Mouse (Mus musculus) MEL (cell line): ENCODE measurements around the gene Tubb4a. TPM values are rescaled to one million over a fixed set of nuclear protein-coding genes. Genes with fewer than 3 reads are reported as not detected.

ENCODE experiments used
- DNase-seq: peaks from one replicate; pipeline ENCODE4 v3.0.0; 2011; ENCODE audit warnings: low read depth, low spot score
- H3K27ac ChIP-seq: 2 replicates; pipeline ENCODE4 v1.5.1; 2012; ENCODE audit warnings: low read depth, mild to moderate bottlenecking, control low read depth, low read length, moderate library complexity; ENCODE audit not compliant: control insufficient read depth
- H3K27me3 ChIP-seq, 2 experiments: fragments of 150-350 bp in 1 of 2; sonication (generic) in 1 of 2; 2 replicates each; pipeline ENCODE4 v1.6.1; 2012; ENCODE audit warnings: low read length in 2 of 2, mild to moderate bottlenecking in 2 of 2, improper control_type of control experiment in 1 of 2, moderate library complexity in 1 of 2; ENCODE audit not compliant: insufficient read depth in 2 of 2, control insufficient read depth in 1 of 2
- H3K36me3 ChIP-seq, 2 experiments: 2 replicates each; pipeline ENCODE4 v1.6.1; 2012 to 2014; ENCODE audit warnings: low read length in 2 of 2, improper control_type of control experiment in 1 of 2, inconsistent platforms in 1 of 2, mild to moderate bottlenecking in 1 of 2; ENCODE audit not compliant: insufficient read depth in 2 of 2, control insufficient read depth in 1 of 2
- H3K4me1 ChIP-seq, 2 experiments: fragments of 150-350 bp in 1 of 2; sonication (generic) in 1 of 2; 2 replicates each; pipeline ENCODE4 v1.6.1; 2012; ENCODE audit warnings: low read length in 2 of 2, improper control_type of control experiment in 1 of 2, mild to moderate bottlenecking in 1 of 2; ENCODE audit not compliant: insufficient read depth in 2 of 2, control insufficient read depth in 1 of 2
- H3K4me3 ChIP-seq, 2 experiments: fragments of 150-350 bp in 1 of 2; sonication (generic) in 1 of 2; 2 replicates each; pipeline ENCODE4 v1.5.1; 2012; ENCODE audit warnings: low read depth in 2 of 2, low read length in 2 of 2, mild to moderate bottlenecking in 2 of 2, moderate library complexity in 2 of 2, control low read depth in 1 of 2, improper control_type of control experiment in 1 of 2; ENCODE audit not compliant: control insufficient read depth in 1 of 2, insufficient read depth in 1 of 2
- H3K79me2 ChIP-seq: 2 replicates; pipeline ENCODE4 v1.6.1; 2012; ENCODE audit warnings: mild to moderate bottlenecking, low read length, moderate library complexity; ENCODE audit not compliant: control insufficient read depth, poor library complexity, insufficient read depth
- H3K9ac ChIP-seq: 2 replicates; pipeline ENCODE4 v1.6.1; 2012; ENCODE audit warnings: low read depth, mild to moderate bottlenecking, control low read depth, low read length, moderate library complexity; ENCODE audit not compliant: control insufficient read depth, poor library complexity, severe bottlenecking
- H3K9me3 ChIP-seq: fragments of 150-350 bp; sonication (generic); replicated peaks from 2 replicates; pipeline ENCODE4 v1.6.1; 2012; ENCODE audit warnings: mild to moderate bottlenecking, low read length, improper control_type of control experiment, moderate library complexity; ENCODE audit not compliant: insufficient read depth
- BHLHE40 ChIP-seq: IDR thresholded peaks from 2 replicates; pipeline ENCODE4 v1.6.1; 2012; ENCODE audit warnings: low read depth, mild to moderate bottlenecking, inconsistent platforms, low read length, improper control_type of control experiment, borderline replicate concordance
- E2F4 ChIP-seq: IDR thresholded peaks from 2 replicates; pipeline ENCODE4 v1.6.1; 2011; ENCODE audit warnings: low read depth, low read length, improper control_type of control experiment, borderline replicate concordance
- ETS1 ChIP-seq: IDR thresholded peaks from 2 replicates; pipeline ENCODE4 v1.6.1; 2012; ENCODE audit warnings: low read depth, mild to moderate bottlenecking, inconsistent platforms, low read length, improper control_type of control experiment, moderate library complexity
- GATA1 ChIP-seq: IDR thresholded peaks from 2 replicates; pipeline ENCODE4 v1.6.1; 2011; ENCODE audit warnings: low read depth, low read length, improper control_type of control experiment
- HCFC1 ChIP-seq: IDR thresholded peaks from 2 replicates; pipeline ENCODE4 v1.6.1; 2012; ENCODE audit warnings: low read depth, mild to moderate bottlenecking, inconsistent platforms, low read length, improper control_type of control experiment, moderate library complexity
- JUND ChIP-seq: IDR thresholded peaks from 2 replicates; pipeline ENCODE4 v1.6.1; 2011; ENCODE audit warnings: low read depth, mild to moderate bottlenecking, improper control_type of control experiment, low read length
- MAZ ChIP-seq: IDR thresholded peaks from 2 replicates; pipeline ENCODE4 v1.6.1; 2012; ENCODE audit warnings: low read depth, mild to moderate bottlenecking, inconsistent platforms, low read length, improper control_type of control experiment
- MEF2A ChIP-seq: IDR thresholded peaks from 2 replicates; pipeline ENCODE4 v1.6.1; 2014; ENCODE audit warnings: low read depth, mild to moderate bottlenecking, inconsistent platforms, low read length, improper control_type of control experiment; ENCODE audit not compliant: poor library complexity, insufficient replicate concordance, severe bottlenecking; ENCODE audit errors: extremely low read depth
- NRF1 ChIP-seq: IDR thresholded peaks from 2 replicates; pipeline ENCODE4 v1.6.1; 2014; ENCODE audit warnings: low read depth, mild to moderate bottlenecking, inconsistent platforms, low read length, improper control_type of control experiment, moderate library complexity; ENCODE audit not compliant: poor library complexity, insufficient read depth, severe bottlenecking
- POLR2A ChIP-seq, 2 experiments: IDR thresholded peaks; 2 replicates each; pipeline ENCODE4 v1.6.1; 2011 to 2012; ENCODE audit warnings: low read length in 2 of 2, mild to moderate bottlenecking in 2 of 2, control low read depth in 1 of 2, improper control_type of control experiment in 1 of 2, low read depth in 1 of 2, moderate library complexity in 1 of 2; ENCODE audit not compliant: control insufficient read depth in 1 of 2, insufficient read depth in 1 of 2, poor library complexity in 1 of 2
- SIN3A ChIP-seq: IDR thresholded peaks from 2 replicates; pipeline ENCODE4 v1.6.1; 2012; ENCODE audit warnings: low read length, improper control_type of control experiment, inconsistent platforms
- SMC3 ChIP-seq: IDR thresholded peaks from 2 replicates; pipeline ENCODE4 v1.6.1; 2011; ENCODE audit warnings: low read depth, low read length, improper control_type of control experiment
- TAL1 ChIP-seq: IDR thresholded peaks from 2 replicates; pipeline ENCODE4 v1.6.1; 2012; ENCODE audit warnings: mild to moderate bottlenecking, inconsistent platforms, low read length, moderate library complexity, mixed read lengths
- TBP ChIP-seq: IDR thresholded peaks from 2 replicates; pipeline ENCODE4 v1.8.0; 2011; ENCODE audit warnings: low read depth, low read length, improper control_type of control experiment
- TCF12 ChIP-seq: IDR thresholded peaks from 2 replicates; pipeline ENCODE4 v1.6.1; 2014; ENCODE audit warnings: low read depth, mild to moderate bottlenecking, inconsistent platforms, low read length, improper control_type of control experiment, moderate library complexity
- polyA plus RNA-seq, 2 experiments: library from polyadenylated mRNA; stranded (reverse) in 1 of 2; unstranded in 1 of 2; fragments of >175 nt in 1 of 2; fragments of >200 nt in 1 of 2; gene quantifications; 2 replicates each; pipeline versions ENCODE4 v1.2.1 to v1.2.4; 2012; ENCODE audit warnings: low replicate concordance in 2 of 2, low read depth in 1 of 2; ENCODE audit not compliant: insufficient read length in 2 of 2, insufficient read depth in 1 of 2, missing spikeins in 1 of 2
- total RNA-seq: library from RNA; depleted of rRNA; stranded (reverse); fragments of 300-350 nt; gene quantifications from 2 replicates; pipeline ENCODE4 v1.2.3, GENCODE M21; 2012

Tubb4a gene
- total and polyA plus RNA-seq, 3 experiments: 0.35 to 6.4 TPM; not detected in 1

- Histone ChIP-seq H3K9me3 (no peaks in the 10 kb centered on the region), H3K4me3 (no peak overlapping the region), H3K27ac (no peak overlapping the region), H3K79me2 (no peaks in the 10 kb centered on the region), H3K36me3 (no peaks in the 10 kb centered on the region), H3K27me3 (no peaks in the 10 kb centered on the region), H3K4me1 (peaks cover 0 to 4% of the 10 kb centered on the region in 2 experiments; a peak in 1 of 4 replicates), H3K9ac (no peak overlapping the region)
- peak; percentile 54 for DNase-seq
- TF ChIP-seq ETS1: no peak
- no peak for TF ChIP-seq E2F4
- TF ChIP-seq MAZ: no peak
- TF ChIP-seq HCFC1: no peak
- TF ChIP-seq BHLHE40: no peak
- no peak for TF ChIP-seq TBP
- no peak for TF ChIP-seq SMC3
- TF ChIP-seq TCF12: no peak
- no peak for TF ChIP-seq GATA1
- TF ChIP-seq MEF2A: no peak
- no peak for TF ChIP-seq TAL1
- no peak for TF ChIP-seq JUND
- TF ChIP-seq NRF1: no peak
- no peak for TF ChIP-seq POLR2A (IDR thresholded peaks at IDR 0.05; ENCODE audit: control insufficient read depth in 1 of 2, insufficient read depth in 1 of 2, low read depth in 1 of 2, low read length in 2 of 2, poor library complexity in 1 of 2)
- TF ChIP-seq SIN3A: no peak
Measured at GRCm38 (mm10) chr17:57095855-57096622, 8.5 kb upstream of the Tubb4a start.

- DNase-seq: peak; percentile 61
- no peak overlapping the region for H3K9ac ChIP-seq
- no peak overlapping the region for H3K27ac ChIP-seq
Measured at GRCm38 (mm10) chr17:57094222-57094621, 6.6 kb upstream of the Tubb4a start.

More at GRCm38 (mm10) chr17:57094222-57094621, 6.6 kb upstream of the Tubb4a start:
- H3K9me3 ChIP-seq: no peaks in the 10 kb centered on the region
- H3K27me3 ChIP-seq: no peaks in the 10 kb centered on the region
- H3K79me2 ChIP-seq: no peaks in the 10 kb centered on the region
- H3K4me3 ChIP-seq: no peak overlapping the region
- peaks cover 0 to 4% of the 10 kb centered on the region in 2 experiments; a peak in 1 of 4 replicates for H3K4me1 ChIP-seq
- no peaks in the 10 kb centered on the region for H3K36me3 ChIP-seq
- peak; percentile 71 for TF ChIP-seq TBP
- TF ChIP-seq TAL1: peak; percentile 38
- no peak for TF ChIP-seq E2F4
